Mouse (Mus musculus) heart, postnatal 0 days (tissue): ENCODE measurements around the gene Camsap2. TPM values are rescaled to one million over a fixed set of nuclear protein-coding genes. Genes with fewer than 3 reads are reported as not detected.

Experiments used
- ATAC-seq: fragments of 200-750 bp; cut with Nextera tagmentation; 2 replicates; pipeline ENCODE4 v1.8.0; 2017; ENCODE audit warnings: low read depth, moderate number of reproducible peaks, moderate library complexity; ENCODE audit not compliant: insufficient read depth
- DNase-seq: peaks from one replicate; pipeline ENCODE4 v3.0.0-alpha.2; 2016; ENCODE audit warnings: low spot score
- H3K27ac ChIP-seq: fragments of 300-500 bp; sonication (generic); 2 replicates; pipeline ENCODE4 v1.5.1; 2014; ENCODE audit warnings: low read depth, mild to moderate bottlenecking
- H3K27me3 ChIP-seq: fragments of 300-500 bp; sonication (generic); 2 replicates; pipeline ENCODE4 v1.6.1; 2014; ENCODE audit warnings: low read length, mixed read lengths; ENCODE audit not compliant: control insufficient read depth, insufficient read depth
- H3K36me3 ChIP-seq: fragments of 300-500 bp; sonication (generic); replicated peaks from 2 replicates; pipeline ENCODE4 v1.6.1; 2014; ENCODE audit warnings: low read length, mixed read lengths; ENCODE audit not compliant: control insufficient read depth, insufficient read depth
- H3K4me1 ChIP-seq: fragments of 300-500 bp; sonication (generic); 2 replicates; pipeline ENCODE4 v1.6.1; 2014; ENCODE audit warnings: antibody characterized with exemption; ENCODE audit not compliant: control insufficient read depth, insufficient read depth
- H3K4me2 ChIP-seq: fragments of 300-500 bp; sonication (generic); 2 replicates; pipeline ENCODE4 v1.6.1; 2014; ENCODE audit warnings: low read depth, mild to moderate bottlenecking, low read length, moderate library complexity
- H3K4me3 ChIP-seq: fragments of 300-500 bp; sonication (generic); 2 replicates; pipeline ENCODE4 v1.5.1; 2014; ENCODE audit warnings: low read depth, low read length
- H3K9ac ChIP-seq: fragments of 300-500 bp; sonication (generic); replicated peaks from 2 replicates; pipeline ENCODE4 v1.6.1; 2014; ENCODE audit warnings: low read depth, low read length, mixed read lengths
- H3K9me3 ChIP-seq: fragments of 300-500 bp; sonication (generic); replicated peaks from 2 replicates; pipeline ENCODE4 v1.6.1; 2016; ENCODE audit warnings: low read length; ENCODE audit not compliant: control insufficient read depth
- CTCF ChIP-seq: IDR thresholded peaks from 2 replicates; pipeline ENCODE4 v1.5.1; 2016; ENCODE audit warnings: antibody characterized with exemption, control low read depth, low read depth
- EP300 ChIP-seq: IDR thresholded peaks from 2 replicates; pipeline ENCODE4 v1.6.1; 2016; ENCODE audit warnings: antibody characterized with exemption, low read depth
- WGBS: fragments of 180-500 bp; shearing (Covaris S2); extraction: QIAGEN DNeasy Blood & Tissue Kit; methylation state at CpG from one replicate; pipeline ENCODE4 v1.1.7; 2014; 5-methylcytosine and 5-hydroxymethylcytosine counted together
- polyA plus RNA-seq: library from polyadenylated mRNA; unstranded; fragments of >200 nt; fragmentation: Nextera tagmentation; extraction: Ambion mirVana; gene quantifications from 2 replicates; pipeline ENCODE4 v1.2.1, GENCODE M21; 2015
- total RNA-seq: library from RNA; depleted of rRNA; stranded (reverse); fragments of >200 nt; gene quantifications from 2 replicates; pipeline ENCODE4 v1.2.3, GENCODE M21; 2014; ENCODE audit warnings: low replicate concordance

Gene Camsap2
- total and polyA plus RNA-seq, 2 experiments from 2014 or later: 4.5 to 16.4 TPM

- no peak for DNase-seq
- Histone ChIP-seq H3K36me3 (no peaks in the 10 kb centered on the region), H3K4me3 (no peak overlapping the region), H3K4me1 (no peaks in the 10 kb centered on the region), H3K9me3 (no peaks in the 10 kb centered on the region), H3K9ac (no peak overlapping the region), H3K4me2 (no peak overlapping the region), H3K27ac (no peak overlapping the region), H3K27me3 (no peaks in the 10 kb centered on the region)
- ATAC-seq: no peak
- no peak for TF ChIP-seq CTCF
- no peak for TF ChIP-seq EP300
- 63% methylated on average over 5 of the region's 5 CpGs for WGBS
Observed at GRCm38 (mm10) chr1:136249662-136250061, 96.2 kb downstream of the Camsap2 start.

DNA sequence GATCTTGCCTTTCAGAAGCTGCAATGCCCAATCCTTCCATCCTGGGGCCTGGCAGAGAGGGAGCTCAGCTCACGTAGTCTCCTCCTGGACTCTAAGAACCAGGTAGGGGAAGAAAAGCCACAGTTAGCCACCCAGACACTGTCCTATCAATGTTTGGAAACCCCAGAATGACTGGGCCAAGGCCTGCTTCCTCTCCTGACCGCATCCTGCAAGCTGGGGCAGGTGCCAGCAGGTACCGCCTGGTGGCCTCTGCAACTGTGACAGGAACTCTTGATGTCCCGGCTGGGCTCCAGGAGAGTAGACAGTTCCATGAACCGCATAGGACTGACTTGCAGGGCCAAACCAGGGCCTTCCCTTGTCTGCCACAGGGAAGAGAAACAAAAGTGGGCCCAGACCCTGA is 98.5 kb downstream of the Camsap2 start:
- Histone ChIP-seq H3K4me3 (no peak overlapping the region), H3K27ac (no peak overlapping the region), H3K9me3 (no peaks in the 10 kb centered on the region), H3K4me2 (no peak overlapping the region), H3K9ac (no peak overlapping the region), H3K27me3 (no peaks in the 10 kb centered on the region), H3K4me1 (no peaks in the 10 kb centered on the region), H3K36me3 (no peaks in the 10 kb centered on the region)
- DNase-seq (no peak), ATAC-seq (no peak)
- WGBS: 81% methylated on average over 5 of the region's 5 CpGs
- TF ChIP-seq CTCF: no peak
- TF ChIP-seq EP300: no peak

GRCm38 (mm10) chr1:136244469-136244868 is 101.4 kb downstream of the Camsap2 start:
- H3K9ac ChIP-seq: no peak overlapping the region
- TF ChIP-seq CTCF (no peak), EP300 (no peak)
- ATAC-seq: no peak
- H3K27me3 ChIP-seq: no peaks in the 10 kb centered on the region
- H3K9me3 ChIP-seq: no peaks in the 10 kb centered on the region
- no peak overlapping the region for H3K4me2 ChIP-seq
- DNase-seq: no peak
- no peaks in the 10 kb centered on the region for H3K4me1 ChIP-seq
- WGBS: 69% methylated on average over 4 of the region's 5 CpGs
- no peak overlapping the region for H3K4me3 ChIP-seq
- H3K27ac ChIP-seq: no peak overlapping the region
- no peaks in the 10 kb centered on the region for H3K36me3 ChIP-seq

GRCm38 (mm10) chr1:136241801-136242200 is 104.1 kb downstream of the Camsap2 start:
- H3K9me3 ChIP-seq: no peaks in the 10 kb centered on the region
- WGBS: 75% methylated on average over 7 of the region's 7 CpGs

GRCm38 (mm10) chr1:136238495-136238894 is 107.4 kb downstream of the Camsap2 start:
- DNase-seq (no peak), ATAC-seq (no peak)
- Histone ChIP-seq H3K4me2 (no peak overlapping the region), H3K27ac (no peak overlapping the region), H3K36me3 (no peaks in the 10 kb centered on the region), H3K9me3 (no peaks in the 10 kb centered on the region), H3K4me1 (peaks cover 12% of the 10 kb centered on the region), H3K4me3 (no peak overlapping the region), H3K27me3 (peaks cover 22% of the 10 kb centered on the region), H3K9ac (no peak overlapping the region)
- TF ChIP-seq CTCF (no peak), EP300 (no peak)
- WGBS: 73% methylated on average over 4 of the region's 4 CpGs

More at GRCm38 (mm10) chr1:136241801-136242200, 104.1 kb downstream of the Camsap2 start:
- Histone ChIP-seq H3K4me3 (no peak overlapping the region), H3K9ac (no peak overlapping the region), H3K27me3 (no peaks in the 10 kb centered on the region), H3K4me2 (no peak overlapping the region), H3K27ac (no peak overlapping the region), H3K4me1 (no peaks in the 10 kb centered on the region), H3K36me3 (no peaks in the 10 kb centered on the region)
- TF ChIP-seq CTCF (no peak), EP300 (no peak)
- DNase-seq: no peak
- no peak for ATAC-seq

GRCm38 (mm10) chr1:136234595-136235092 is 111.3 kb downstream of the Camsap2 start:
- Histone ChIP-seq H3K4me2 (peak overlapping the region; percentile 83), H3K27ac (no peak overlapping the region), H3K27me3 (peaks cover 56% of the 10 kb centered on the region), H3K9me3 (no peaks in the 10 kb centered on the region), H3K4me1 (peaks cover 13% of the 10 kb centered on the region), H3K4me3 (peak overlapping the region; percentile 54), H3K9ac (no peak overlapping the region), H3K36me3 (no peaks in the 10 kb centered on the region)
- TF ChIP-seq CTCF (peak; percentile 17; the same call in 1 of the 2 replicates), EP300 (no peak)
- no peak for DNase-seq
- 9% methylated on average over 9 of the region's 9 CpGs for whole genome bisulfite sequencing
- no peak for ATAC-seq
